Mouse (Mus musculus) heart, adult 2 months (tissue): Measurements from ENCODE around the gene Stat5a. TPM values are rescaled to one million over a fixed set of nuclear protein-coding genes. Genes with fewer than 3 reads are reported as not detected.

Source experiments
- DNase-seq, 2 experiments: peaks; one replicate each; pipeline ENCODE4 v3.0.0; 2021
- H3K27ac ChIP-seq: fragments of 200-600 bp; 2 replicates; pipeline ENCODE4 v1.8.1; 2022
- H3K27me3 ChIP-seq: fragments of 200-500 bp; 2 replicates; pipeline ENCODE4 v1.6.1; 2012; ENCODE audit warnings: mild to moderate bottlenecking, low read length, inconsistent platforms, mixed read lengths; ENCODE audit not compliant: control insufficient read depth, insufficient read depth
- H3K36me3 ChIP-seq: fragments of 200-500 bp; 2 replicates; pipeline ENCODE4 v1.6.1; 2012; ENCODE audit warnings: low read length, inconsistent platforms; ENCODE audit not compliant: control insufficient read depth, insufficient read depth
- H3K4me1 ChIP-seq: fragments of 200-500 bp; 2 replicates; pipeline ENCODE4 v1.6.1; 2011; ENCODE audit warnings: low read length; ENCODE audit not compliant: control insufficient read depth, insufficient read depth
- H3K4me3 ChIP-seq: fragments of 200-600 bp; 2 replicates; pipeline ENCODE4 v1.8.1; 2022
- H3K79me2 ChIP-seq: fragments of 200-500 bp; replicated peaks from 2 replicates; pipeline ENCODE4 v1.6.1; 2012; ENCODE audit warnings: mild to moderate bottlenecking, inconsistent platforms, low read length, moderate library complexity, mixed read lengths; ENCODE audit not compliant: control insufficient read depth, insufficient read depth
- H3K9ac ChIP-seq: fragments of 200-500 bp; 2 replicates; pipeline ENCODE4 v1.6.1; 2012; ENCODE audit warnings: low read depth, mild to moderate bottlenecking, control low read depth, inconsistent platforms, low read length, mixed read lengths
- CTCF ChIP-seq: fragments of 200-600 bp; IDR thresholded peaks from 2 replicates; pipeline ENCODE4 v1.8.1; 2022; ENCODE audit warnings: antibody characterized with exemption, mild to moderate bottlenecking, moderate library complexity
- EP300 ChIP-seq: fragments of 200-500 bp; IDR thresholded peaks from 2 replicates; pipeline ENCODE4 v1.6.1; 2011; ENCODE audit warnings: low read depth, low read length, control low read depth; ENCODE audit not compliant: insufficient read depth
- POLR2A ChIP-seq: fragments of 200-500 bp; IDR thresholded peaks from 2 replicates; pipeline ENCODE4 v1.6.1; 2011; ENCODE audit warnings: mild to moderate bottlenecking, low read depth, low read length, control low read depth; ENCODE audit not compliant: insufficient read depth
- WGBS: fragments of 180-500 bp; shearing (Covaris S2); methylation state at CpG from one replicate; pipeline ENCODE4 v1.1.7; 2018; 5-methylcytosine and 5-hydroxymethylcytosine counted together
- intact Hi-C: fragments of 180-260 bp; cut with DNase I; formaldehyde crosslinking; loops from one replicate; pipeline ENCODE4 v1.15.1; 2025
- polyA plus RNA-seq: library from polyadenylated mRNA; depleted of rRNA; stranded (reverse); fragments of >200 nt; gene quantifications from 2 replicates; pipeline ENCODE4 v1.2.3, GENCODE M21; 2012
- total RNA-seq, 2 experiments: library from RNA; stranded (reverse); gene quantifications; 2 replicates each; pipeline ENCODE4 v1.2.3; 2021

The Stat5a gene
- total and polyA plus RNA-seq, 3 experiments, result 20.3 to 24.3 (median 22.3) TPM

DNA sequence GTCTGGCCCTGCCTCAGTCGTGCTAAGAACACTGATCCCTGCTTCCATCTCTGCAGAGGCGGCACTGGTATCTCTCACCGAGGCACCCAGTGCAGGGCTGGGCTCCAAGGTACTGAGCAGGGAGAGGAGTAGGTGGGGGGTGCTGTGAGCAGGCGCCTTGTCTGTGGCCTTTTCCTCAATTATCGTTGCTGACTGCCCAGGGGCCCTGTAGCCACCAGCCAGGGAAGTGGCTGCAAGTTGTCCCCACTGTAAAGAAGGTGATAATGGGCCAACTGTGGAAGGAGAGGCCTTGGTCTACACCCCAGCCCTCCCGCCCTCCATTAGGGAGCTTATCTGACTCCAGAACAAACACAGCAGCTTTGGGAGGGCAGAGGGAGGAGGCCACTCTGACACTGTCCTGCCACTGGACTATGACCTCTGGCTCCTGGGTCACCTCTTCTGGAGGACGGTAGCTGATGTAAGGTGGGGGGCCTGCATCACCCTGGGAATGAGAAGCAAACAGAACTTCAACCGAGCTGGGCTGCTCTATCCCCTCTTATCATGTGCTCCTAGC, 27.1 kb downstream of the Stat5a start:
- Histone ChIP-seq H3K9ac (no peak overlapping the region), H3K27me3 (no peaks in the 10 kb centered on the region), H3K4me3 (no peak overlapping the region), H3K79me2 (no peaks in the 10 kb centered on the region), H3K4me1 (peaks cover 2% of the 10 kb centered on the region; the same call in 1 of the 2 replicates), H3K27ac (no peak overlapping the region), H3K36me3 (no peaks in the 10 kb centered on the region)
- DNase-seq, result no peak
- TF ChIP-seq POLR2A (no peak), CTCF (no peak), EP300 (no peak)
- WGBS, result 50% methylated on average over 8 of the region's 8 CpGs
- intact Hi-C loops, result no loop called here

GRCm38 (mm10) chr11:100887236-100887635, 28.1 kb downstream of the Stat5a start:
- no peak for DNase-seq
- 91% methylated on average over 4 of the region's 4 CpGs for WGBS
- Histone ChIP-seq H3K36me3 (no peaks in the 10 kb centered on the region), H3K79me2 (no peaks in the 10 kb centered on the region), H3K4me3 (no peak overlapping the region), H3K27me3 (no peaks in the 10 kb centered on the region), H3K27ac (no peak overlapping the region), H3K4me1 (peaks cover 2% of the 10 kb centered on the region; the same call in 1 of the 2 replicates), H3K9ac (no peak overlapping the region)
- intact Hi-C loops, result no loop called here
- TF ChIP-seq CTCF (no peak), EP300 (no peak), POLR2A (no peak)

- Histone ChIP-seq H3K79me2 (no peaks in the 10 kb centered on the region), H3K4me1 (peaks cover 2% of the 10 kb centered on the region; the same call in 1 of the 2 replicates), H3K27me3 (no peaks in the 10 kb centered on the region), H3K9ac (no peak overlapping the region), H3K27ac (no peak overlapping the region), H3K36me3 (no peaks in the 10 kb centered on the region; the same call in 1 of the 2 replicates), H3K4me3 (no peak overlapping the region)
- TF ChIP-seq CTCF (no peak), POLR2A (no peak), EP300 (no peak)
- WGBS, result 75% methylated on average over 3 of the region's 3 CpGs
- DNase-seq, result no peak
- intact Hi-C loops, result no loop called here
Measured at GRCm38 (mm10) chr11:100887764-100888163, 28.6 kb downstream of the Stat5a start.

DNA sequence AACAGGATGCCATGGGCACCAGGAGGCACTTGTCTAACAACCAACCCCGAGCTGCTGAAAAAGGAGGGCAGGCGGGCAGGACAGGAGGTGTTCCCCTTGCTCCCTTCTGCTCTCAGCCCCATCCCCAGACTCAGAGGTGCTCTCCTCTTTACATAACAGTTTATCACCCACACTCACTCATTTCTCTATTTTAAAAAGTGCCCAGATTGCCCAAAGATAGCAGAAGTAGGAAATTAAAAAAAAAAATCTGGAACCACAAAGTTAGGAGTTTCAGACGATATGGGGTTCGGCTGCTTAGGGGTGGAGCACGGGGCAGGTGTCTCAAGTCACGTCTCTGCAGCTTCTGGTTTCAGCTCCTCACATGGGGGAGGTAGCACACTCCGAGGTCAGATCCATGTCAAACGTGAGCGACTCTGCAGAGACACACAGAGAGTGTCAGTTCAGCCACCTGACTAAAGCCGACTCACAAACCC, 29.2 kb downstream of the Stat5a start:
- intact Hi-C loops, result no loop called here
- Histone ChIP-seq H3K4me1 (peaks cover 3% of the 10 kb centered on the region), H3K36me3 (peaks cover 2% of the 10 kb centered on the region; the same call in 1 of the 2 replicates), H3K4me3 (no peak overlapping the region), H3K9ac (no peak overlapping the region), H3K27ac (no peak overlapping the region), H3K79me2 (no peaks in the 10 kb centered on the region), H3K27me3 (no peaks in the 10 kb centered on the region)
- 74% methylated on average over 10 of the region's 10 CpGs for WGBS
- TF ChIP-seq EP300, result no peak
- DNase-seq, result no peak

- TF ChIP-seq EP300 (no peak), POLR2A (no peak), CTCF (no peak)
- Histone ChIP-seq H3K4me1 (peaks cover 4% of the 10 kb centered on the region), H3K27ac (no peak overlapping the region), H3K4me3 (no peak overlapping the region), H3K27me3 (no peaks in the 10 kb centered on the region), H3K36me3 (peaks cover 7% of the 10 kb centered on the region), H3K79me2 (no peaks in the 10 kb centered on the region), H3K9ac (no peak overlapping the region)
- intact Hi-C loops, result loop anchor here (5.0 kb wide), 1 partner anchor 287 kb away; the partner anchor contains the start of gene Ccr10
- no peak for DNase-seq
- 52% methylated on average over 6 of the region's 6 CpGs for whole genome bisulfite sequencing
Measured at GRCm38 (mm10) chr11:100890481-100890880, 31.3 kb downstream of the Stat5a start.

DNA sequence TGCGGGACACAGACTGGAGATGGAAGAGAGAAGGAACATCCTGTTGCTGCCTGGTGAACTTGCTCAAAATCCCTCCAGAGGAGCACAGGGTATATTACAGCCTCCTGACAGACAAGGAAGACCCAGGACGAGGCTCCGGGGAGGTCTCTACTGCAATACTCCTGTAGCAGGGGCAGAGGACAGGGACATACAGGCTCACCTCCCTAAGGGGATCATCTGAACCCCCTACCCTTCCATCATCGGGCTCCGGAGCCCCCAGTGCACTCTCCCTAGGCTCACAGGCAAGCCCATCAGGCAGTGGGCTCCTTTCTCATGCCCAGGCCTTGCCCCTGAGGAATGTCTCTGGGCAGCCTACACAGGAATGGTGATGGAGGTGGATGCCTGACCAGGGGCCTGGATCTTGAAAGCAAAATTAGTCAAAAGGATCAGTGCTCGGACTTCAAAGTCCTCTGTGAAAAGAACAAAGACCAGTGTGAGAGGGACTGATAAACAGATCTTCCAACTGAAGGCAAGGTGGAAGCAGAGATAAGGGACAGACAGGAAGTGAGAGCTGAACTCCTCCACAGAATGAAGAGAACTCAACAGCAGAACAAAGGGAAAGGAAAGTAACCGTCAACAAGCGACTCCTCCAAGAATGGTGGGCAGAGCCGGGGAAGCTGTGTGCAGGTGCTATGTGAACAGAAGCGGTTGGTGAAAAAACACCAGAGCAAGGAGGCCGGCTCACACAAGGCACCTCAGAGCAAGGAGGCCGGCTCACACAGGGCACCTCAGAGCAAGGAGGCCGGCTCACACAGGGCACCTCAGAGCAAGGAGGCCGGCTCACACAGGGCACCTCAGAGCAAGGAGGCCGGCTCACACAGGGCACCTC, 32.3 kb downstream of the Stat5a start:
- Histone ChIP-seq H3K27ac (no peak overlapping the region), H3K9ac (no peak overlapping the region)

More for the DNA sequence above, 32.3 kb downstream of the Stat5a start:
- H3K27me3 ChIP-seq, result no peaks in the 10 kb centered on the region
- H3K36me3 ChIP-seq, result peaks cover 7% of the 10 kb centered on the region
- intact Hi-C loops, result loop anchor here (2.0 to 5.0 kb wide), 2 partner anchors 167 to 286 kb away; partner anchors contain the start of gene Ccr10
- WGBS, result 56% methylated on average over 15 of the region's 15 CpGs
- DNase-seq, result no peak
- no peak overlapping the region for H3K4me3 ChIP-seq
- no peaks in the 10 kb centered on the region for H3K79me2 ChIP-seq
- TF ChIP-seq EP300 (no peak), CTCF (peak; percentile 10; the same call in 1 of the 2 replicates), POLR2A (no peak)
- peaks cover 5% of the 10 kb centered on the region for H3K4me1 ChIP-seq
